ENCODE assay signal across 11 mouse cellular contexts in genomic region chr13:113495136-113495535, GRCm38 (mm10).
"Had no signal": no experiment of that assay in that cellular context is flagged by ENCODE, and none has a peak within 500 bp of the region (broad histone marks: within the 10 kb centered on the region; RNA-seq: fewer than 3 reads in every experiment).

No protein-coding gene starts in this region.

- DNase-seq: kidney, adult 18-20 months; layer of hippocampus, postnatal 36 days; liver, embryonic 13.5 days; thymus, adult 18-20 months; thymus, postnatal 36 days had no signal

- H3K4me1 ChIP-seq: liver, embryonic 13.5 days; megakaryocyte, embryonic 14.5 days; midbrain, embryonic 13.5 days had no signal

- H3K4me2 ChIP-seq: intestine, embryonic 15.5 days; liver, embryonic 13.5 days; midbrain, embryonic 13.5 days had no signal

- H3K27ac ChIP-seq: intestine, embryonic 15.5 days; left cerebral cortex, adult 2 months; liver, embryonic 13.5 days; midbrain, embryonic 10.5 days; midbrain, embryonic 13.5 days had no signal

- H3K9me3 ChIP-seq: intestine, embryonic 15.5 days; liver, embryonic 13.5 days; midbrain, embryonic 10.5 days; midbrain, embryonic 13.5 days had no signal

- H3K27me3 ChIP-seq: intestine, embryonic 15.5 days; liver, embryonic 13.5 days; megakaryocyte, embryonic 14.5 days; midbrain, embryonic 13.5 days had no signal

- H3K36me3 ChIP-seq: intestine, embryonic 15.5 days; liver, embryonic 13.5 days; midbrain, embryonic 10.5 days; midbrain, embryonic 13.5 days had no signal

- H3K4me3 ChIP-seq: intestine, embryonic 15.5 days; left cerebral cortex, adult 2 months; liver, embryonic 13.5 days; megakaryocyte, embryonic 14.5 days; midbrain, embryonic 10.5 days; midbrain, embryonic 13.5 days had no signal

- ATAC-seq: midbrain, embryonic 13.5 days; midbrain, embryonic 16.5 days had no signal

- H3K9ac ChIP-seq: intestine, embryonic 15.5 days; liver, embryonic 13.5 days; midbrain, embryonic 13.5 days had no signal
